19 mouse cellular contexts compared by ENCODE assay signal in the genomic region with DNA sequence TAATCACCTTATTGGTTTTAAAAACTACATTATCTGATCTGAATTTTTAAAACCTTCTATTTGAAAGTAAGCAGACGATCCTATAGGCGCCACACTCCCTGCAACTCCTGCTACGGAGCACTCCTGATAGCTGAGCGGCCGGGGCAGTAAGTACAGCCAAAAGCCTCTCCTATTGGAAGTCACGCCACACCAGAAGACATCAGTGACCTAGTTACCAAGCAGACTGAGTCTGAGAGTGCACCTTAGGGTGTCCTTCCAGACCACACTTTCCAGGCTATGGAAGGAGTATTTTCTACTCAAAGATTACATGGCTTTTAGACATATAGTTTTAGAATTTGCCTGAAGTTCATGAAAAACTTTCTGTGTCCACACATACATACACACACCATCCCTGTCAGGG. TPM values are rescaled to one million over a fixed set of nuclear protein-coding genes. Genes with fewer than 3 reads are reported as not detected.
DNase-seq lines count a peak whose midpoint lies in the region; ATAC-seq and TF ChIP-seq lines count a peak whose summit lies in the region.
"Had no signal": no experiment of that assay in that cellular context is flagged by ENCODE, and none has a peak within 500 bp of the region (broad histone marks: within the 10 kb centered on the region; RNA-seq: fewer than 3 reads in every experiment).

No protein-coding gene starts in this region.

- 74% methylated on average over 6 of the region's 6 CpGs for WGBS in heart, embryonic 13.5 days
- WGBS in heart, embryonic 11.5 days (ENCODE audit: insufficient replicate concordance): 79% methylated on average over 6 of the region's 6 CpGs
- whole genome bisulfite sequencing in liver, embryonic 13.5 days (ENCODE audit: insufficient replicate concordance): 78% methylated on average over 6 of the region's 6 CpGs

- no peak overlapping the region for H3K9ac ChIP-seq in heart, embryonic 13.5 days
- no peak overlapping the region for H3K9ac ChIP-seq in heart, embryonic 11.5 days (ENCODE audit: low read depth, low read length)
- peak overlapping the region; percentile 29; the same call in 1 of the 2 replicates for H3K9ac ChIP-seq in ES-Bruce4 (ENCODE audit: low read depth, poor library complexity, severe bottlenecking)
- H3K9ac ChIP-seq in liver, embryonic 13.5 days: peak overlapping the region; percentile 79
- H3K9ac ChIP-seq: embryonic facial prominence, embryonic 13.5 days; hindbrain, embryonic 15.5 days; lung, embryonic 14.5 days; neural tube, embryonic 12.5 days had no signal

- DNase-seq in liver, embryonic 13.5 days: no peak
- no peak for DNase-seq in testis, postnatal 10 days (ENCODE audit: low spot score)
- DNase-seq in cerebellum, adult 11-12 months: no peak
- DNase-seq: embryo, embryonic 11 days; kidney, postnatal 10 days; lung, embryonic 14.5 days; midbrain, embryonic 14.5 days; right cerebral cortex, postnatal 14 days had no signal

- no peak for TF ChIP-seq POLR2A in ES-Bruce4 (IDR thresholded peaks at IDR 0.05; ENCODE audit: insufficient read depth, low read length)

- TF ChIP-seq CTCF in E14TG2a.4 (conservative IDR thresholded peaks at IDR 0.05; ENCODE audit: low read length) (no peak), ES-Bruce4 (IDR thresholded peaks at IDR 0.05; ENCODE audit: low read depth, low read length) (no peak)

- H3K4me3 ChIP-seq in heart, embryonic 13.5 days: peak overlapping the region; percentile 38
- no peak overlapping the region for H3K4me3 ChIP-seq in heart, embryonic 11.5 days (ENCODE audit: low read depth, low read length)
- peak overlapping the region; percentile 73 for H3K4me3 ChIP-seq in E14TG2a.4 (replicated peaks; ENCODE audit: low read length)
- no peak overlapping the region for H3K4me3 ChIP-seq in ES-Bruce4 (ENCODE audit: low read depth, low read length)
- peak overlapping the region; percentile 65 for H3K4me3 ChIP-seq in liver, embryonic 13.5 days (replicated peaks)
- H3K4me3 ChIP-seq: embryonic facial prominence, embryonic 13.5 days; hindbrain, embryonic 15.5 days; layer of hippocampus, adult 2 months; neural tube, embryonic 12.5 days had no signal

- 0 out of 2 replicates have a peak overlapping the region, but pooled peaks have one; percentile 20 for H3K27ac ChIP-seq in heart, embryonic 13.5 days (replicated peaks)
- H3K27ac ChIP-seq in heart, embryonic 11.5 days (ENCODE audit: low read depth, low read length): no peak overlapping the region
- H3K27ac ChIP-seq in ES-Bruce4 (ENCODE audit: insufficient read depth, low read length): no peak overlapping the region
- H3K27ac ChIP-seq in liver, embryonic 13.5 days: peak overlapping the region; percentile 99
- H3K27ac ChIP-seq: hindbrain, embryonic 15.5 days; neural tube, embryonic 12.5 days; stomach, postnatal 0 days had no signal

- no peaks in the 10 kb centered on the region for H3K9me3 ChIP-seq in heart, embryonic 13.5 days
- H3K9me3 ChIP-seq in heart, embryonic 11.5 days (replicated peaks; ENCODE audit: control insufficient read depth, low read length): no peaks in the 10 kb centered on the region
- H3K9me3 ChIP-seq in E14TG2a.4 (ENCODE audit: low read length) (no peaks in the 10 kb centered on the region), ES-Bruce4 (replicated peaks; ENCODE audit: control insufficient read depth, insufficient read depth, low read length, poor library complexity, severe bottlenecking) (no peaks in the 10 kb centered on the region)
- no peaks in the 10 kb centered on the region for H3K9me3 ChIP-seq in liver, embryonic 13.5 days (replicated peaks)
- H3K9me3 ChIP-seq: embryonic facial prominence, embryonic 13.5 days; hindbrain, embryonic 15.5 days; neural tube, embryonic 12.5 days had no signal

- ATAC-seq in heart, embryonic 13.5 days (ENCODE audit: extremely low read depth, insufficient number of reproducible peaks, low FRiP score, low TSS enrichment): no peak
- ATAC-seq in heart, embryonic 11.5 days (replicated peaks; ENCODE audit: insufficient number of reproducible peaks, low FRiP score, low TSS enrichment): no peak
- ATAC-seq in liver, embryonic 13.5 days (ENCODE audit: low read depth): no peak
- ATAC-seq: forebrain, embryonic 14.5 days; Patski had no signal

- peaks cover 47% of the 10 kb centered on the region for H3K4me1 ChIP-seq in heart, embryonic 13.5 days
- H3K4me1 ChIP-seq in heart, embryonic 11.5 days (ENCODE audit: control insufficient read depth, insufficient read depth, low read length): peaks cover 13% of the 10 kb centered on the region
- H3K4me1 ChIP-seq in E14TG2a.4 (replicated peaks; ENCODE audit: low read depth, low read length): peaks cover 90% of the 10 kb centered on the region
- peaks cover 11% of the 10 kb centered on the region for H3K4me1 ChIP-seq in ES-Bruce4 (ENCODE audit: control insufficient read depth, insufficient read depth, low read length)
- peaks cover 94% of the 10 kb centered on the region for H3K4me1 ChIP-seq in liver, embryonic 13.5 days (replicated peaks)

- no peak for TF ChIP-seq EP300 in ES-Bruce4 (IDR thresholded peaks at IDR 0.05; ENCODE audit: insufficient read depth, low read depth, low read length)

- H3K36me3 ChIP-seq in heart, embryonic 13.5 days: no peaks in the 10 kb centered on the region
- no peaks in the 10 kb centered on the region for H3K36me3 ChIP-seq in heart, embryonic 11.5 days (ENCODE audit: control insufficient read depth, insufficient read depth, low read length)
- H3K36me3 ChIP-seq in E14TG2a.4 (ENCODE audit: insufficient read depth, low read length) (peaks cover 25% of the 10 kb centered on the region), ES-Bruce4 (ENCODE audit: control insufficient read depth, insufficient read depth, low read length, poor library complexity, severe bottlenecking) (0 out of 2 replicates have a peak, but pooled peaks cover 2% of the 10 kb centered on the region)
- H3K36me3 ChIP-seq in liver, embryonic 13.5 days: peaks cover 24% of the 10 kb centered on the region
- H3K36me3 ChIP-seq: embryonic facial prominence, embryonic 13.5 days; hindbrain, embryonic 15.5 days; neural tube, embryonic 12.5 days had no signal

- H3K27me3 ChIP-seq in heart, embryonic 13.5 days (replicated peaks): peaks cover 80% of the 10 kb centered on the region
- H3K27me3 ChIP-seq in heart, embryonic 11.5 days (ENCODE audit: control insufficient read depth, insufficient read depth, low read length): peaks cover 61% of the 10 kb centered on the region
- H3K27me3 ChIP-seq in E14TG2a.4 (ENCODE audit: insufficient read depth, low read length): no peaks in the 10 kb centered on the region
- H3K27me3 ChIP-seq in ES-Bruce4 (ENCODE audit: control insufficient read depth, insufficient read depth, low read length, poor library complexity, severe bottlenecking): no peaks in the 10 kb centered on the region
- no peaks in the 10 kb centered on the region for H3K27me3 ChIP-seq in liver, embryonic 13.5 days
- H3K27me3 ChIP-seq: embryonic facial prominence, embryonic 13.5 days; hindbrain, embryonic 15.5 days; neural tube, embryonic 12.5 days; Patski had no signal

- peak overlapping the region; percentile 56 for H3K4me2 ChIP-seq in heart, embryonic 13.5 days
- no peak overlapping the region for H3K4me2 ChIP-seq in heart, embryonic 11.5 days
- H3K4me2 ChIP-seq in liver, embryonic 13.5 days: peak overlapping the region; percentile 74
- H3K4me2 ChIP-seq: embryonic facial prominence, embryonic 13.5 days; hindbrain, embryonic 15.5 days; neural tube, embryonic 12.5 days had no signal

RNA-seq across cellular contexts. Expression of gene Tbcel, which starts 47.9 kb away (rescaled TPM):
- 3.4 and 4.1 TPM in 2 replicates for polyA plus RNA-seq in heart, embryonic 13.5 days (2015; fragmentation: Nextera tagmentation; extraction: Ambion mirVana)
- 4.3 and 4.6 TPM in 2 replicates for polyA plus RNA-seq in heart, embryonic 11.5 days (2014; fragmentation: Nextera tagmentation; extraction: Ambion mirVana)
- polyA plus RNA-seq in ES-Bruce4 (2011; ENCODE audit: insufficient read depth, insufficient read length, low read depth, missing spikeins): 26.3 and 27.1 TPM in 2 replicates
- polyA plus RNA-seq in liver, embryonic 13.5 days (2015; fragmentation: Nextera tagmentation; extraction: Ambion mirVana): 10.8 and 12.0 TPM in 2 replicates

Comparison
In these comparisons a context has a peak if more than half of its experiments do, and no peak if none do; other contexts are left out.
1. H3K27ac ChIP-seq: peak in heart, embryonic 13.5 days (single experiment) and liver, embryonic 13.5 days (single experiment); none in heart, embryonic 11.5 days (single experiment) and ES-Bruce4 (single experiment).
2. H3K4me3 ChIP-seq: peak in heart, embryonic 13.5 days (single experiment), E14TG2a.4 (single experiment) and liver, embryonic 13.5 days (single experiment); none in heart, embryonic 11.5 days (single experiment) and ES-Bruce4 (single experiment).
3. H3K9ac ChIP-seq: peak in ES-Bruce4 (single experiment) and liver, embryonic 13.5 days (single experiment); none in heart, embryonic 13.5 days (single experiment) and heart, embryonic 11.5 days (single experiment).